Mouse (Mus musculus) kidney, embryonic 16.5 days (tissue): ENCODE results near the gene Mxra7. TPM values are rescaled to one million over a fixed set of nuclear protein-coding genes. Genes with fewer than 3 reads are reported as not detected.

ENCODE experiments used
- ATAC-seq: fragments of 200-750 bp; cut with Nextera tagmentation; 2 replicates; pipeline ENCODE4 v1.8.0; 2017; ENCODE audit warnings: moderate TSS enrichment; ENCODE audit not compliant: low FRiP score, low TSS enrichment
- H3K27ac ChIP-seq: fragments of 300-500 bp; sonication (generic); 2 replicates; pipeline ENCODE4 v1.5.1; 2014; ENCODE audit warnings: low read length
- H3K27me3 ChIP-seq: fragments of 300-500 bp; sonication (generic); 2 replicates; pipeline ENCODE4 v1.6.1; 2014; ENCODE audit warnings: low read length, control low read depth, mixed read lengths; ENCODE audit not compliant: insufficient read depth
- H3K36me3 ChIP-seq: fragments of 300-500 bp; sonication (generic); 2 replicates; pipeline ENCODE4 v1.6.1; 2014; ENCODE audit warnings: low read length, control low read depth, mixed read lengths; ENCODE audit not compliant: insufficient read depth
- H3K4me1 ChIP-seq: fragments of 300-500 bp; sonication (generic); 2 replicates; pipeline ENCODE4 v1.6.1; 2014; ENCODE audit warnings: low read length, control low read depth, mixed read lengths; ENCODE audit not compliant: insufficient read depth
- H3K4me2 ChIP-seq: fragments of 300-500 bp; sonication (generic); replicated peaks from 2 replicates; pipeline ENCODE4 v1.6.1; 2014; ENCODE audit warnings: low read depth, low read length
- H3K4me3 ChIP-seq: fragments of 300-500 bp; sonication (generic); 2 replicates; pipeline ENCODE4 v1.5.1; 2014; ENCODE audit warnings: mild to moderate bottlenecking, low read length
- H3K9ac ChIP-seq: fragments of 300-500 bp; sonication (generic); replicated peaks from 2 replicates; pipeline ENCODE4 v1.6.1; 2014; ENCODE audit warnings: low read length
- H3K9me3 ChIP-seq: fragments of 300-500 bp; sonication (generic); 2 replicates; pipeline ENCODE4 v1.6.1; 2016; ENCODE audit warnings: low read length, control low read depth
- WGBS: fragments of 180-500 bp; shearing (Covaris S2); extraction: QIAGEN DNeasy Blood & Tissue Kit; methylation state at CpG from one replicate; pipeline ENCODE4 v1.1.7; 2014; 5-methylcytosine and 5-hydroxymethylcytosine counted together
- polyA plus RNA-seq: library from polyadenylated mRNA; unstranded; fragments of >200 nt; fragmentation: Nextera tagmentation; extraction: Ambion mirVana; gene quantifications from 2 replicates; pipeline ENCODE4 v1.2.1, GENCODE M21; 2015

The Mxra7 gene
- 15.6 and 17.0 TPM in 2 replicates for polyA plus RNA-seq

DNA sequence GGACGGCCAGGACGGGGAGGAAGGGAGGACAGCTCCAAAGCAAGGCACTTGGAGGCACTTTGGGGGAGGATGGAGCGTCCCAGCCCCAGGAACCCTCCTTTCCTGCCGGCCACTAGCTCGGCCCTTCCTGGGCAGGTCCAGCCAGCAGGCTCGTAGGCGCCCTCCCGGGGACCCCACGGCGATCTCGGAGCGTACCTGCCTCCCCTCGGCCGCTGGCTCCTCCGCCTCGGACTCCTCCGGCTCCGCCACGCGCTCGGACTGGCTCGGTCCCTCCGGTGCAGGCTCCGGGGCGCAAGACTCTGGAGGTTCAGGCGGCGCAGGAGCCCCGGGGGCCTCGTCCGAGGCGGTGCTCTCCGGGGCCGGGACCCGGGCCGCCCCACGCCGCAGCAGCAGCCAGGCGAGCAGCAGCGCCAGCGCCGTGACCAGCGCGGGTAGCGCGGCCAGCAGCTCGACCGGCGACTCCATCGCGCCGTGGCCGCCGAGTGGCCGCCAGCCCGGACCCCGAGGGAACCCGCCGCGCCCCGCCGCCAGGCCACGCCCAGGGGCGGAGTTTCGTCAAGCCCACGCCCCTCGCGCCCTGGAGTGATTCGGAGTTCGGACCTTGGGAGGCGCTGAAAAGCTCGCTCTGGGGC is at the start of gene Mxra7:
TSS of gene Mxra7 (minus strand) at position 513 of the 632 bp plus-strand sequence.
- peak within 1 kb of the TSS; percentile 76 for H3K4me3 ChIP-seq
- H3K9me3 ChIP-seq = no peaks in the 10 kb centered on the region
- under 1% methylated on average over 68 of the region's 71 CpGs for WGBS
- peak within 1 kb of the TSS; percentile 93 for H3K9ac ChIP-seq
- peak within 1 kb of the TSS; percentile 63; the same call in 1 of the 2 replicates for H3K27ac ChIP-seq
- ATAC-seq = peak; percentile 58
- peaks cover 8% of the 10 kb centered on the region; the same call in 1 of the 2 replicates for H3K36me3 ChIP-seq
- peak within 1 kb of the TSS; percentile 94 for H3K4me2 ChIP-seq
- no peaks in the 10 kb centered on the region for H3K27me3 ChIP-seq
- peaks cover 35% of the 10 kb centered on the region for H3K4me1 ChIP-seq

DNA sequence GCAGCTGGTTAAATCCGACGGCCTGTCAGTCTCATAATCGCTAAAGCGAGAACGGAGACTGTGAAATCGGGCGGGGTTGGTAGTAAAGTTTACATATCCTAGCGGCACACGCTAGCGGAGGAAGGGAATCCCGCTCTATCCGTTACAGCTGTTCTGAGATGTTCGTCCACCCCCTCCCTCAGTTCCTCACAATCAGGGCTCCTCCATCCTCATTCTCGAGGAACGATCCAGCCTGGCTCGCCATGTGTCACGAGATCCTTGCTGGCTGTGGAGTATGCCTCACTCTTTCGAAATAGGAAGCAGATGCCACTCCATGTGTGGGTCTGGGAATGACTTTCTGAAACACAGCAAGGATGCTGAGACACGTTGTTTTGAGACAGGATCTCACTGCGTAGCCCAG is 46.1 kb upstream of the Mxra7 start:
- no peak overlapping the region for H3K9ac ChIP-seq
- H3K27ac ChIP-seq = no peak overlapping the region
- H3K4me1 ChIP-seq = no peaks in the 10 kb centered on the region
- H3K27me3 ChIP-seq = no peaks in the 10 kb centered on the region
- no peak for ATAC-seq
- WGBS = 86% methylated on average over 20 of the region's 20 CpGs
- H3K36me3 ChIP-seq = peaks cover 30% of the 10 kb centered on the region
- no peak overlapping the region for H3K4me3 ChIP-seq
- H3K4me2 ChIP-seq = no peak overlapping the region
- H3K9me3 ChIP-seq = no peaks in the 10 kb centered on the region

DNA sequence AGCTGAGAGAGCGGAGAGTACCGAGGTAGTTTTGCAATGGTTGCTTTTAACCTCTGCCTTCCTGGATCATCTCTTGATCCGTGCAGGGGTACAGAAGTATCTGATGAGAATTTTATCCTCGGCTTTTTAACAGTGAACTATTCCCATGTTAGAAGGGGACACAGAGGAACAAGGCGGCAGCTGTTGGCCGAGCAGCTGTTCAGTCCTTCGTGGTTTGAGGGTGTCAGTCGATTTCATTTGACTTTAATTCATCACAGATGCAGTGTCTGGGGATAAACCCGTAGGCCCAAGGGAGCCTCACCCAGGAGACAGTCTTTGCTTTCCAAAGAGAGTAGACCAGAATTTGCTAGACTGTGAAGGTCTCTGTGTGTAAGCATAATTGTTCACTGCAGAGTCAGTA is 43.7 kb upstream of the Mxra7 start:
- Histone ChIP-seq H3K9me3 (no peaks in the 10 kb centered on the region), H3K4me3 (no peak overlapping the region), H3K27ac (no peak overlapping the region), H3K36me3 (peaks cover 35% of the 10 kb centered on the region), H3K4me2 (no peak overlapping the region), H3K4me1 (no peaks in the 10 kb centered on the region), H3K9ac (no peak overlapping the region), H3K27me3 (no peaks in the 10 kb centered on the region)
- ATAC-seq = no peak
- 89% methylated on average over 9 of the region's 9 CpGs for WGBS

DNA sequence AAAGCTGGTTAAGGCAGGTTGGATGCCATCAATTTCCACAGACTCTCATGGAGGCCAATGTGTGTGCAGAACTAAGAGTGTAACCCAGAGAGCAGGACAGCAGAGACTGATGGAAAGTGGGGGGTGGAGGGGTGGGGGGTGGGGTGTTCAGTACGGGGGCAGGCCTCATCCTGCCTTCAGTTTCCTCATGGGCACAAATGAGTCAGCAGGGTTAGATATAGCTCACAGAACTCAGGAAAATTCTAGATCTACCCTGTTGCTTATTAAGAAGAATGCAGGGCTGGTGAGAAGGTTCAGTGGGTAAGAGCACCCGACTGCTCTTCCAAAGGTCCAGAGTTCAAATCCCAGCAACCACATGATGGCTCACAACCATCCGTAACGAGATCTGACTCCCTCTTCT is 41.8 kb upstream of the Mxra7 start:
- Histone ChIP-seq H3K9me3 (no peaks in the 10 kb centered on the region), H3K36me3 (peaks cover 38% of the 10 kb centered on the region)

DNA sequence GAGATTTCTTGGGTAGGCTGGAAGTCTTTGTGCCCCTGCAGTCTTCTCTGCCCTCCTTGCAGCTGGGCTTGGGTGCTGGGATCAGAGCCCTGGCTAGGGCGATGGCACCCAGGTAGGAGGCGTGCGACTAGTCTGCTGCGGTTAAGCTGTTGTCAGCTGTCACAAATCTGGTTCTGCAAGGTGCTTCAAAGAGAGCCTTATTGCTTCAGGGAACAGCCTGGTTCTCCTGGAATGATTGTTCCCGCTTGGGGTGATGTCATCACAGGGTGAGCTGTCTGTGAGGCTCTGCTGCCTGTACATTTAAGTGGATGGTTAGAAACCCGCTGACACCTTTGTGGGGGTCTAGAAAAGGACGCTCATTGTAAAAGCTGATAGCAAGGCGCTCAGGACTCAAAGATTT is 41.4 kb upstream of the Mxra7 start:
- no peak for ATAC-seq
- WGBS = 87% methylated on average over 8 of the region's 8 CpGs
- H3K36me3 ChIP-seq = peaks cover 35% of the 10 kb centered on the region

More for the DNA sequence above, 41.8 kb upstream of the Mxra7 start:
- Histone ChIP-seq H3K9ac (no peak overlapping the region), H3K4me2 (no peak overlapping the region), H3K27me3 (no peaks in the 10 kb centered on the region), H3K4me1 (no peaks in the 10 kb centered on the region), H3K27ac (no peak overlapping the region), H3K4me3 (no peak overlapping the region)
- WGBS = 83% methylated on average over 4 of the region's 4 CpGs
- no peak for ATAC-seq

DNA sequence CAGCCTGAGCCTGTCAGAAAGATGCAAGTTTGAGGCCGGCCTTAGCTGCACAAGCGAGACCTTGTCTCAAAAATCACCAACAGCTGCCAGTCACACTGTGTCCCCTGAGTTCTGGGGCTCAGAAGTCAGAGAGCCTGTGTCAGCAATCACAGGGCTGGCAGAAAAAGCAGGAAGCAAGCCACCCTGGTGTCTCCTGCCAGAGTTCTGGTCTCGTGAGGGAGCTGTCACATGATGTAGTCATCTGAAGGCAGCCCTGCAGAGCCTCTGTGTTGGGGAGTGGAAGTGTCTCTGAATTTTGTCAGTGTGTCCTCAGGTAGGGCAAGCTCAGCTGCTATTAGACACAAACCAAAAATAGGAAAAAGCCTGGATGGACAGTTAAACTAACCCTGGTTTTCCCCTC is 40.3 kb upstream of the Mxra7 start:
- no peak overlapping the region for H3K4me3 ChIP-seq
- H3K27ac ChIP-seq = no peak overlapping the region
- no peak for ATAC-seq
- H3K9ac ChIP-seq = no peak overlapping the region
- H3K27me3 ChIP-seq = no peaks in the 10 kb centered on the region
- 68% methylated on average over 3 of the region's 3 CpGs for WGBS
- no peaks in the 10 kb centered on the region for H3K9me3 ChIP-seq
- H3K36me3 ChIP-seq = peaks cover 29% of the 10 kb centered on the region; the same call in 1 of the 2 replicates
- no peak overlapping the region for H3K4me2 ChIP-seq
- no peaks in the 10 kb centered on the region; the same call in 1 of the 2 replicates for H3K4me1 ChIP-seq

More for the DNA sequence above, 41.4 kb upstream of the Mxra7 start:
- no peaks in the 10 kb centered on the region for H3K9me3 ChIP-seq
- H3K27ac ChIP-seq = no peak overlapping the region
- H3K4me3 ChIP-seq = no peak overlapping the region
- no peak overlapping the region for H3K9ac ChIP-seq
- no peak overlapping the region for H3K4me2 ChIP-seq
- H3K4me1 ChIP-seq = no peaks in the 10 kb centered on the region; the same call in 1 of the 2 replicates
- H3K27me3 ChIP-seq = no peaks in the 10 kb centered on the region

DNA sequence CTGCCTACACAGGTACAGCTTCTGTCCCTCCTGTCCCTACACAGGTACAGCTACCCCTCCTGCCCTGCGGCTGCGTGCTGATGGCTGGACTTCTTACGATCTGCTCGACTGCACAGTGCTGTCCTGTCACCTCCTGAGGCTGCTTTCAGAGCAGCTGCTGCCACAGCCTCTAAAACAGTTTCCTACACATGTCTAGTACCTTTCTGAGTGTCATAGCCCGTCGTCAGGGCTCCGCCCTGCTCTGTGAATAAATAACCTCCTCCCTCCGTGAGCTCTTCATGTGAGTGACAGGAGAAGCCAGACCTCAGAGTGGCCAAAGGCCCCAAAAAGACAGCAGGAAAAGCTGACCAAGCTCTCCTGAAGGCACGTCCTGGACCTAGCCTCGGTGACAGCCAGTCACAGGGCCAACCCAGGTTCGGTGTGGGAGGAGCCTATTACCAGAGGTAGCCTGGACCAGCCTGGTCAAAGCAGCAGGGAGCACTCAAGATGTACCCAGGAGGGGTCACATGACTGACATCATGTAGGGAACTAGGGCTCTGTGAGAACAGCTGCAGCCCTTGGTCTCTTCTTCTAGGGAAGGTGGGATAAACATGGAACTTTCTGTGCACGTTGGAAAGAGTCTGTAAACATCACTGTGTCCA is 38.2 kb upstream of the Mxra7 start:
- Histone ChIP-seq H3K27ac (no peak overlapping the region), H3K9me3 (no peaks in the 10 kb centered on the region), H3K27me3 (no peaks in the 10 kb centered on the region), H3K9ac (no peak overlapping the region), H3K4me2 (no peak overlapping the region), H3K4me3 (no peak overlapping the region), H3K4me1 (no peaks in the 10 kb centered on the region; the same call in 1 of the 2 replicates), H3K36me3 (peaks cover 21% of the 10 kb centered on the region; the same call in 1 of the 2 replicates)
- ATAC-seq = peak; percentile 59
- WGBS = 61% methylated on average over 12 of the region's 12 CpGs

DNA sequence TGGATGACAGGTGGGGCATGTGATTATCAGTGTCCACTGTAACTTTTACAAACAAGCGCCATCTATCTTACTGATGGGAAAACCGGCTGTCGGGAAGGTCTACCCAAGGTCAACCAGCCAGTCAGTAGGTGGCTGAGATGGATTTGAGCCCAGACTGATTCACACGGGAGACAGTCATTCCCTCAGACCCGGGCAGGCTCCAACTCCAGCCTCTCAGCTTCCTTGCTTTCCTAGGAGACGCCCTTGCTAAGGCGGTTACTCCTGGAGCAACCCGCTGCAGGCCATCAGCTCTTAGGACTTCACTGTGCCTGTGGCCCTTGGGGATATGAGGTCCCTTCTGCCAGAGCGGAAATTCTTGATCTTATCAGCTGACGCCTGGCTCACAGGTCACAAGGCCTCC is 36.6 kb upstream of the Mxra7 start:
- WGBS = 70% methylated on average over 10 of the region's 10 CpGs
- Histone ChIP-seq H3K4me1 (no peaks in the 10 kb centered on the region; the same call in 1 of the 2 replicates), H3K4me2 (no peak overlapping the region), H3K4me3 (no peak overlapping the region), H3K27ac (no peak overlapping the region), H3K27me3 (no peaks in the 10 kb centered on the region), H3K36me3 (peaks cover 24% of the 10 kb centered on the region; the same call in 1 of the 2 replicates), H3K9me3 (no peaks in the 10 kb centered on the region), H3K9ac (no peak overlapping the region)
- no peak for ATAC-seq

DNA sequence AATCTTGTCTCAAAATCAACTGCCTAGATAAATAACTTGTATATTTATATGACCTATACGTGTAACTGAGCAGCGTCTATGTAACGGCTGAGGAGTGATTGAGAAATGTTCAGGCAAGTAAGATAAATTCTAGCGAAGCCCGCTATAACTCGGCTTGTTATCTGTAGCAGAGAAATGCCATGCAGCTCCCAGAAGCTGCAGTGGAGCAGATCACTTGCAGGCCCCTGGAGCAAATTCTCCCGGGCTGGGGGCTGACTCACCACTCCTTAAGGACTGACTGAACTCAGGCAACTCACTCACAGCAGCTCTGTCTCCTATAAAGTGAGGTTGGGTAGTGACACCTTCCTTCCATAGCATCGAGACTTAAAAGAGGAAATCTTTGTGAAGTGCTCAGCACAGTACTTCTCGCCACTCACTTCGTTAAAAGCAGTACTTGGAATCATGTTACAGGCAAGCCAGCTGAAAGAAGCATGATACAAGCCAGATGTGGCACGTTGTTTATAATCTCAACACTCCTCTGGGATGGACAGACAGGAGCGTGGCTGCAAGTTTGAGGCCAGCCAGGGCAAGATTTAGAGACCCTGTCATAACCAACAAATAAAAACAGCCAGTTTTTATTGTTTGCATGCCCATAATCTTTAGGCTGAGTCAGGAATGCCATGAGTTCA is 29.5 kb upstream of the Mxra7 start:
- Histone ChIP-seq H3K27me3 (no peaks in the 10 kb centered on the region), H3K4me1 (peaks cover 10% of the 10 kb centered on the region), H3K9ac (no peak overlapping the region), H3K4me3 (no peak overlapping the region), H3K4me2 (no peak overlapping the region), H3K36me3 (peaks cover 10% of the 10 kb centered on the region; the same call in 1 of the 2 replicates), H3K27ac (no peak overlapping the region), H3K9me3 (no peaks in the 10 kb centered on the region)
- no peak for ATAC-seq
- WGBS = 64% methylated on average over 12 of the region's 12 CpGs
